Mouse (Mus musculus): ENCODE data around the gene Ptprz1. TPM values are rescaled to one million over a fixed set of nuclear protein-coding genes. Genes with fewer than 3 reads are reported as not detected.
A peak's percentile ranks its signal among the peaks of the same experiment; 100 is the strongest.

The Ptprz1 gene
- polyA plus RNA-seq (2015; fragmentation: Nextera tagmentation; extraction: Ambion mirVana), result 84.3 and 112 TPM in 2 replicates

- H3K36me3 ChIP-seq (ENCODE audit: control insufficient read depth, insufficient read depth, low read length), result no peaks in the 10 kb centered on the region
- H3K27ac ChIP-seq (ENCODE audit: low read length), result peak within 1 kb of the TSS; percentile 72
- no peaks in the 10 kb centered on the region for H3K9me3 ChIP-seq (replicated peaks; ENCODE audit: control insufficient read depth, low read length, poor library complexity, severe bottlenecking)
- peak; percentile 93 for ATAC-seq
- H3K4me2 ChIP-seq (ENCODE audit: low read length), result peak within 1 kb of the TSS; percentile 60
- H3K9ac ChIP-seq (ENCODE audit: low read depth, low read length), result peak within 1 kb of the TSS; percentile 78
- H3K27me3 ChIP-seq (ENCODE audit: control insufficient read depth, insufficient read depth, low read depth, low read length), result no peaks in the 10 kb centered on the region
- H3K4me1 ChIP-seq (ENCODE audit: control insufficient read depth, insufficient read depth, low read length), result peaks cover 9% of the 10 kb centered on the region
- under 1% methylated on average over 42 of the region's 44 CpGs for WGBS
- H3K4me3 ChIP-seq (ENCODE audit: low read depth, low read length), result peak within 1 kb of the TSS; percentile 64
Measured at GRCm38 (mm10) chr6:22874781-22875613, at the start of gene Ptprz1. Gene Ptprz1, plus strand, starts transcription at chr6:22875502.

GRCm38 (mm10) chr6:22833637-22834036 lies 41.7 kb upstream of the Ptprz1 start:
- peak; percentile 86 for ATAC-seq
- H3K36me3 ChIP-seq (ENCODE audit: control insufficient read depth, insufficient read depth, low read length), result no peaks in the 10 kb centered on the region
- H3K4me2 ChIP-seq (ENCODE audit: low read length), result peak overlapping the region; percentile 8; the same call in 1 of the 2 replicates
- no peaks in the 10 kb centered on the region for H3K9me3 ChIP-seq (replicated peaks; ENCODE audit: control insufficient read depth, low read length, poor library complexity, severe bottlenecking)
- 5% methylated on average over 7 of the region's 7 CpGs for whole genome bisulfite sequencing
- peaks cover 15% of the 10 kb centered on the region for H3K4me1 ChIP-seq (ENCODE audit: control insufficient read depth, insufficient read depth, low read length)
- no peak overlapping the region for H3K9ac ChIP-seq (ENCODE audit: low read depth, low read length)
- no peak overlapping the region for H3K27ac ChIP-seq (ENCODE audit: low read length)
- no peaks in the 10 kb centered on the region for H3K27me3 ChIP-seq (ENCODE audit: control insufficient read depth, insufficient read depth, low read depth, low read length)
- H3K4me3 ChIP-seq (ENCODE audit: low read depth, low read length), result no peak overlapping the region

GRCm38 (mm10) chr6:22834100-22834970 lies 41.0 kb upstream of the Ptprz1 start:
- peaks cover 15% of the 10 kb centered on the region for H3K4me1 ChIP-seq (ENCODE audit: control insufficient read depth, insufficient read depth, low read length)
- no peaks in the 10 kb centered on the region for H3K27me3 ChIP-seq (ENCODE audit: control insufficient read depth, insufficient read depth, low read depth, low read length)
- peak overlapping the region; percentile 28 for H3K4me2 ChIP-seq (ENCODE audit: low read length)
- H3K9ac ChIP-seq (ENCODE audit: low read depth, low read length), result peak overlapping the region; percentile 38; the same call in 1 of the 2 replicates
- peak overlapping the region; percentile 76 for H3K27ac ChIP-seq (ENCODE audit: low read length)
- no peaks in the 10 kb centered on the region for H3K9me3 ChIP-seq (replicated peaks; ENCODE audit: control insufficient read depth, low read length, poor library complexity, severe bottlenecking)
- 37% methylated on average over 19 of the region's 19 CpGs for WGBS
- peak; percentile 94 for ATAC-seq
- no peak overlapping the region for H3K4me3 ChIP-seq (ENCODE audit: low read depth, low read length)
- H3K36me3 ChIP-seq (ENCODE audit: control insufficient read depth, insufficient read depth, low read length), result no peaks in the 10 kb centered on the region

GRCm38 (mm10) chr6:22875614-22876541 lies 576 bp downstream of the Ptprz1 start:
- Histone ChIP-seq H3K4me3 (ENCODE audit: low read depth, low read length) (peak overlapping the region; percentile 64), H3K27ac (ENCODE audit: low read length) (peak overlapping the region; percentile 72), H3K36me3 (ENCODE audit: control insufficient read depth, insufficient read depth, low read length) (no peaks in the 10 kb centered on the region), H3K27me3 (ENCODE audit: control insufficient read depth, insufficient read depth, low read depth, low read length) (no peaks in the 10 kb centered on the region), H3K9me3 (replicated peaks; ENCODE audit: control insufficient read depth, low read length, poor library complexity, severe bottlenecking) (no peaks in the 10 kb centered on the region), H3K4me1 (ENCODE audit: control insufficient read depth, insufficient read depth, low read length) (peaks cover 9% of the 10 kb centered on the region), H3K9ac (ENCODE audit: low read depth, low read length) (peak overlapping the region; percentile 78), H3K4me2 (ENCODE audit: low read length) (peak overlapping the region; percentile 60)
- WGBS, result under 1% methylated on average over 45 of the region's 45 CpGs
- peak; percentile 79 for ATAC-seq

- Histone ChIP-seq H3K9me3 (replicated peaks; ENCODE audit: control insufficient read depth, low read length, poor library complexity, severe bottlenecking) (no peaks in the 10 kb centered on the region), H3K27ac (ENCODE audit: low read length) (no peak overlapping the region), H3K4me3 (ENCODE audit: low read depth, low read length) (no peak overlapping the region), H3K9ac (ENCODE audit: low read depth, low read length) (no peak overlapping the region), H3K4me1 (ENCODE audit: control insufficient read depth, insufficient read depth, low read length) (no peaks in the 10 kb centered on the region), H3K4me2 (ENCODE audit: low read length) (no peak overlapping the region), H3K27me3 (ENCODE audit: control insufficient read depth, insufficient read depth, low read depth, low read length) (no peaks in the 10 kb centered on the region), H3K36me3 (ENCODE audit: control insufficient read depth, insufficient read depth, low read length) (no peaks in the 10 kb centered on the region)
- 89% methylated on average over 6 of the region's 6 CpGs for WGBS
- no peak for ATAC-seq
Measured at GRCm38 (mm10) chr6:22887978-22888377, 12.7 kb downstream of the Ptprz1 start.

- Histone ChIP-seq H3K27ac (ENCODE audit: low read length) (no peak overlapping the region), H3K4me3 (ENCODE audit: low read depth, low read length) (no peak overlapping the region), H3K4me1 (ENCODE audit: control insufficient read depth, insufficient read depth, low read length) (no peaks in the 10 kb centered on the region), H3K9ac (ENCODE audit: low read depth, low read length) (no peak overlapping the region), H3K36me3 (ENCODE audit: control insufficient read depth, insufficient read depth, low read length) (no peaks in the 10 kb centered on the region), H3K4me2 (ENCODE audit: low read length) (no peak overlapping the region), H3K27me3 (ENCODE audit: control insufficient read depth, insufficient read depth, low read depth, low read length) (no peaks in the 10 kb centered on the region), H3K9me3 (replicated peaks; ENCODE audit: control insufficient read depth, low read length, poor library complexity, severe bottlenecking) (no peaks in the 10 kb centered on the region)
- no peak for ATAC-seq
- 95% methylated on average over 8 of the region's 8 CpGs for WGBS
Measured at GRCm38 (mm10) chr6:22889333-22889732, 14.0 kb downstream of the Ptprz1 start.

GRCm38 (mm10) chr6:22901983-22902382 lies 26.7 kb downstream of the Ptprz1 start:
- Histone ChIP-seq H3K4me2 (ENCODE audit: low read length) (no peak overlapping the region), H3K36me3 (ENCODE audit: control insufficient read depth, insufficient read depth, low read length) (no peaks in the 10 kb centered on the region), H3K9ac (ENCODE audit: low read depth, low read length) (no peak overlapping the region), H3K27ac (ENCODE audit: low read length) (no peak overlapping the region), H3K4me1 (ENCODE audit: control insufficient read depth, insufficient read depth, low read length) (no peaks in the 10 kb centered on the region; the same call in 1 of the 2 replicates), H3K27me3 (ENCODE audit: control insufficient read depth, insufficient read depth, low read depth, low read length) (no peaks in the 10 kb centered on the region), H3K4me3 (ENCODE audit: low read depth, low read length) (no peak overlapping the region), H3K9me3 (replicated peaks; ENCODE audit: control insufficient read depth, low read length, poor library complexity, severe bottlenecking) (no peaks in the 10 kb centered on the region)
- WGBS, result 35% methylated on average over 3 of the region's 3 CpGs
- no peak for ATAC-seq

- H3K4me3 ChIP-seq (ENCODE audit: low read depth, low read length), result no peak overlapping the region
- 70% methylated on average over 6 of the region's 6 CpGs for WGBS
- no peaks in the 10 kb centered on the region; the same call in 1 of the 2 replicates for H3K4me1 ChIP-seq (ENCODE audit: control insufficient read depth, insufficient read depth, low read length)
- no peak overlapping the region for H3K4me2 ChIP-seq (ENCODE audit: low read length)
- ATAC-seq, result 0 out of 2 replicates have a peak, but pooled peaks have one; percentile 39
- no peaks in the 10 kb centered on the region for H3K36me3 ChIP-seq (ENCODE audit: control insufficient read depth, insufficient read depth, low read length)
- no peaks in the 10 kb centered on the region for H3K9me3 ChIP-seq (replicated peaks; ENCODE audit: control insufficient read depth, low read length, poor library complexity, severe bottlenecking)
- H3K27me3 ChIP-seq (ENCODE audit: control insufficient read depth, insufficient read depth, low read depth, low read length), result no peaks in the 10 kb centered on the region
- H3K9ac ChIP-seq (ENCODE audit: low read depth, low read length), result no peak overlapping the region
- no peak overlapping the region for H3K27ac ChIP-seq (ENCODE audit: low read length)
Measured at GRCm38 (mm10) chr6:22908510-22909256, 33.4 kb downstream of the Ptprz1 start.
